Mouse (Mus musculus) intestine, postnatal 0 days (tissue): Measurements from ENCODE around the gene Zfp46. TPM values are rescaled to one million over a fixed set of nuclear protein-coding genes. Genes with fewer than 3 reads are reported as not detected.

Source experiments
- ATAC-seq: fragments of 200-750 bp; cut with Nextera tagmentation; 2 replicates; pipeline ENCODE4 v1.8.0; 2017; ENCODE audit warnings: mild to moderate bottlenecking, moderate TSS enrichment, moderate library complexity
- H3K27ac ChIP-seq: fragments of 300-500 bp; sonication (generic); 2 replicates; pipeline ENCODE4 v1.5.1; 2014; ENCODE audit warnings: mild to moderate bottlenecking, low read depth, low read length, moderate library complexity
- H3K27me3 ChIP-seq: fragments of 300-500 bp; sonication (generic); replicated peaks from 2 replicates; pipeline ENCODE4 v1.6.1; 2014; ENCODE audit warnings: low read length, mixed read lengths; ENCODE audit not compliant: control insufficient read depth, insufficient read depth
- H3K36me3 ChIP-seq: fragments of 300-500 bp; sonication (generic); 2 replicates; pipeline ENCODE4 v1.6.1; 2014; ENCODE audit warnings: mild to moderate bottlenecking, moderate library complexity; ENCODE audit not compliant: control insufficient read depth, insufficient read depth
- H3K4me1 ChIP-seq: fragments of 300-500 bp; sonication (generic); replicated peaks from 2 replicates; pipeline ENCODE4 v1.6.1; 2014; ENCODE audit warnings: antibody characterized with exemption, low read length, mixed read lengths; ENCODE audit not compliant: control insufficient read depth, insufficient read depth
- H3K4me2 ChIP-seq: fragments of 300-500 bp; sonication (generic); replicated peaks from 2 replicates; pipeline ENCODE4 v1.6.1; 2014; ENCODE audit warnings: low read depth, mild to moderate bottlenecking, moderate library complexity
- H3K4me3 ChIP-seq: fragments of 300-500 bp; sonication (generic); 2 replicates; pipeline ENCODE4 v1.5.1; 2014; ENCODE audit warnings: low read depth, low read length
- H3K9ac ChIP-seq: fragments of 300-500 bp; sonication (generic); 2 replicates; pipeline ENCODE4 v1.6.1; 2014; ENCODE audit warnings: mild to moderate bottlenecking, low read depth, low read length
- H3K9me3 ChIP-seq: fragments of 300-500 bp; sonication (generic); 2 replicates; pipeline ENCODE4 v1.6.1; 2016; ENCODE audit warnings: mixed run types; ENCODE audit not compliant: control insufficient read depth
- CTCF ChIP-seq: sonication (generic); IDR thresholded peaks from 2 replicates; pipeline ENCODE4 v1.5.1; 2016; ENCODE audit warnings: low read depth, mild to moderate bottlenecking, control low read depth, antibody characterized with exemption, moderate library complexity
- WGBS: fragments of 180-500 bp; shearing (Covaris S2); extraction: QIAGEN DNeasy Blood & Tissue Kit; methylation state at CpG from one replicate; pipeline ENCODE4 v1.1.7; 2014; 5-methylcytosine and 5-hydroxymethylcytosine counted together
- polyA plus RNA-seq: library from polyadenylated mRNA; unstranded; fragments of >200 nt; fragmentation: Nextera tagmentation; extraction: Ambion mirVana; gene quantifications from 2 replicates; pipeline ENCODE4 v1.2.1, GENCODE M21; 2015

The Zfp46 gene
- polyA plus RNA-seq, 1 experiment from 2014 or later = 7.5 TPM

GRCm38 (mm10) chr4:136312616-136313015, 28.1 kb downstream of the Zfp46 start:
- 13% methylated on average over 4 of the region's 4 CpGs for WGBS

DNA sequence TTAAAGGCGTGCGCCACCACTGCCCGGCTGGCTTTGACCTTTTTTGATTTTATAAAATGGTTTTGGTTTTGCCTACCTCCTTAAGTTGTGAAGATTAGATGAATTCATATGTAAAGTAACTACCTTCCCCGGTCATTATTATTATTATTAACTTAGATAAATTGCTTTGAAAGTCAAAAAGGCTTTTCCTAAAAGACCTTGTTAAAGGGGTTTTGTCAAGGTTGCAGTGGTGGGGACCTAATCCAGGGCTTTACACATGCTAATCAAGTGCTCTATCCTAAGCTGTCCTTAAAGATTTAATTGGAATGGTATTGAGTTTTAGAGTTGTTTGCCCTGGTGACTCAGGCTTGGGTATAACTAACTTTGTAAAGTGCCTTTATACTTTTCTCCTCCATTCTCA, 33.2 kb downstream of the Zfp46 start:
- Histone ChIP-seq H3K27ac (no peak overlapping the region), H3K4me3 (no peak overlapping the region), H3K4me1 (0 out of 2 replicates have a peak, but pooled peaks cover 7% of the 10 kb centered on the region), H3K4me2 (no peak overlapping the region), H3K27me3 (no peaks in the 10 kb centered on the region), H3K36me3 (peaks cover 39% of the 10 kb centered on the region), H3K9me3 (no peaks in the 10 kb centered on the region), H3K9ac (no peak overlapping the region)
- no peak for ATAC-seq
- WGBS = 92% methylated on average over 4 of the region's 4 CpGs
- TF ChIP-seq CTCF = no peak

More at GRCm38 (mm10) chr4:136312616-136313015, 28.1 kb downstream of the Zfp46 start:
- peaks cover 3% of the 10 kb centered on the region; the same call in 1 of the 2 replicates for H3K36me3 ChIP-seq
- 0 out of 2 replicates have a peak overlapping the region, but pooled peaks have one; percentile 11 for H3K9ac ChIP-seq
- H3K9me3 ChIP-seq = no peaks in the 10 kb centered on the region
- H3K4me1 ChIP-seq = 0 out of 2 replicates have a peak, but pooled peaks cover 7% of the 10 kb centered on the region
- no peak for ATAC-seq
- peak overlapping the region; percentile 92; the same call in 1 of the 2 replicates for H3K4me3 ChIP-seq
- no peak for TF ChIP-seq CTCF
- H3K27ac ChIP-seq = no peak overlapping the region
- peak overlapping the region; percentile 82 for H3K4me2 ChIP-seq
- no peaks in the 10 kb centered on the region for H3K27me3 ChIP-seq

DNA sequence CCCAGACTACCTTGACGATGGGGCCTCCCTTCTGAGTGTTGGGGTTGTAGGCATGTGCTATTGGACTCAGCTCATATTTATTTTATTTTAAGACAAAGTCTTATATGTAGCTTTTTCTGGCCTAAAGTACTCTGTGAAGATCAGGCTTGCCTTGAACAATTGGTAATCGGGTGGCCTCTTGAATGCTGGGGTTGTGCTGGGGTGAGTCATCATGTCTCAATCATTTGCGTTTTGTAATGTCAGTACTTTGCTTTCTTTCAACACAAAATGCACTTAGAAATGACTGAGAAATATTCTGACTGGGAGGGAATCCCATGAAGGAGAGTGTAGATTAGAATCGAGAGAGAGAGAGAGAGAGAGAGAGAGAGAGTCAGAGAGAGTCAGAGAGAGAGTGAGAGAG, 35.5 kb downstream of the Zfp46 start:
- no peak overlapping the region for H3K4me3 ChIP-seq
- WGBS = 60% methylated on average over 4 of the region's 4 CpGs
- no peak overlapping the region; the same call in 1 of the 2 replicates for H3K27ac ChIP-seq
- no peak overlapping the region for H3K4me2 ChIP-seq
- no peaks in the 10 kb centered on the region for H3K27me3 ChIP-seq
- H3K9me3 ChIP-seq = no peaks in the 10 kb centered on the region
- TF ChIP-seq CTCF = no peak
- no peaks in the 10 kb centered on the region for H3K4me1 ChIP-seq
- H3K36me3 ChIP-seq = peaks cover 47% of the 10 kb centered on the region
- no peak overlapping the region for H3K9ac ChIP-seq
- no peak for ATAC-seq

DNA sequence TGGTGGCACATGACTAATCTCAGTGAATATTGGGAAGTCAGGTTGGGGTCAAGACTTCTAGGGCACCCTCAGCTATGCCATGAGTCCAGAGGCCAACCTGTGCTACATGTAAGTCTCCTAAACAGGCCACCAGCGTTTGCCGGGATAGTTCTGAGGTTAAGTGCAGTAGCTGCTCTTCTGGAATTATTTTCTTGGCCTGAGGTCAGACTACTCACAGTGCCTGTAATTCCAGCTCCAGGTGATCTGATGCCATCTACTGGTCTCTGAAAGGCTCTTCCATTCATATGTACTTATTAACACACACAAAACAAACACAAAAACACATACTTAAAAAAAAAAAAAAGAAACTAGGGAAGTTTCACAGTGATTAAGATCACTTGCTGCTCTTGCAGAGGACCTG, 39.7 kb downstream of the Zfp46 start:
- H3K4me3 ChIP-seq = no peak overlapping the region
- no peak for ATAC-seq
- H3K9me3 ChIP-seq = no peaks in the 10 kb centered on the region
- H3K36me3 ChIP-seq = peaks cover 30% of the 10 kb centered on the region
- no peak overlapping the region for H3K27ac ChIP-seq
- peak; percentile 62 for TF ChIP-seq CTCF
- no peaks in the 10 kb centered on the region for H3K27me3 ChIP-seq
- no peaks in the 10 kb centered on the region for H3K4me1 ChIP-seq
- WGBS = 46% methylated on average over 2 of the region's 2 CpGs
- H3K9ac ChIP-seq = no peak overlapping the region
- H3K4me2 ChIP-seq = no peak overlapping the region

GRCm38 (mm10) chr4:136327238-136327637, 42.8 kb downstream of the Zfp46 start:
- Histone ChIP-seq H3K4me2 (no peak overlapping the region), H3K9me3 (no peaks in the 10 kb centered on the region), H3K4me3 (no peak overlapping the region), H3K36me3 (peaks cover 22% of the 10 kb centered on the region; the same call in 1 of the 2 replicates), H3K9ac (no peak overlapping the region), H3K27me3 (no peaks in the 10 kb centered on the region), H3K4me1 (no peaks in the 10 kb centered on the region), H3K27ac (no peak overlapping the region)
- no peak for TF ChIP-seq CTCF
- ATAC-seq = no peak
- 81% methylated on average over 5 of the region's 5 CpGs for WGBS

- H3K4me3 ChIP-seq = no peak overlapping the region
- H3K27ac ChIP-seq = no peak overlapping the region
- H3K9me3 ChIP-seq = no peaks in the 10 kb centered on the region
- peaks cover 19% of the 10 kb centered on the region; the same call in 1 of the 2 replicates for H3K36me3 ChIP-seq
- H3K27me3 ChIP-seq = no peaks in the 10 kb centered on the region
- ATAC-seq = no peak
- no peaks in the 10 kb centered on the region for H3K4me1 ChIP-seq
- H3K9ac ChIP-seq = no peak overlapping the region
- peak; percentile 49 for TF ChIP-seq CTCF
- H3K4me2 ChIP-seq = no peak overlapping the region
Observed at GRCm38 (mm10) chr4:136328115-136328514, 43.6 kb downstream of the Zfp46 start.

DNA sequence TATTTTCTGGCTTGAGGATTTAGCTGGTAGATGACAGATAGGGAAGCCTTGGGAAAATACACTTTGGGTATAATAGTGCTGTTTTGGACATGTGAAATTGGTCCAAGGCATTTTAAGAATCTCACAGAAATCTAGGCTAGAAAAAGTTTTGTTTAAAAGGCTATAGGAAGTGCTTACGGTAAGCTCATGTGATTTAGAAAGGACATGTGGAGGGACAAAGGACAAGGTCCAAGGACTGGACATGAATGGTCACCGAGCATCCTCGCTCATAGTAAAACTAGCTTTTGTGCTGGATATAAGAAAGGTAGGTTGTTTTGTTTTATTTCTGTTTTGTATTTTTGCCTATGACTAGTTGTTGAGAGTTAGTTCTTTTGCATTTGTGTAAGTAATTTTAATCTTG, 47.2 kb downstream of the Zfp46 start:
- Histone ChIP-seq H3K4me3 (no peak overlapping the region), H3K4me2 (no peak overlapping the region), H3K4me1 (no peaks in the 10 kb centered on the region), H3K36me3 (peaks cover 22% of the 10 kb centered on the region), H3K9ac (no peak overlapping the region), H3K9me3 (no peaks in the 10 kb centered on the region), H3K27me3 (no peaks in the 10 kb centered on the region), H3K27ac (no peak overlapping the region)
- WGBS = 67% methylated on average over 3 of the region's 3 CpGs
- ATAC-seq = no peak
- TF ChIP-seq CTCF = no peak
